Mouse (Mus musculus): ENCODE measurements around the gene Gm4553. TPM values are rescaled to one million over a fixed set of nuclear protein-coding genes. Genes with fewer than 3 reads are reported as not detected.
"Not testable (repeated sequence)": the region's sequence is repeated elsewhere in the genome, so short reads cannot be mapped to it uniquely, and the experiment has no call there.

Gene Gm4553
- polyA plus RNA-seq, 1 experiment, result not detected

GRCm38 (mm10) chr7:142134206-142134995, 31.1 kb downstream of the Gm4553 start:
- Histone ChIP-seq H3K36me3 (ENCODE audit: control insufficient read depth, insufficient read depth, low read length) (no peaks in the 10 kb centered on the region), H3K27me3 (ENCODE audit: control insufficient read depth, insufficient read depth, low read length) (no peaks in the 10 kb centered on the region), H3K4me1 (ENCODE audit: control insufficient read depth, insufficient read depth, insufficient read length, low read length) (no peaks in the 10 kb centered on the region), H3K4me3 (ENCODE audit: low read depth, low read length) (no peak overlapping the region), H3K27ac (ENCODE audit: insufficient read depth, low read depth, low read length) (no peak overlapping the region)
- WGBS, result 38% methylated on average over 4 of the region's 4 CpGs
- peak; percentile 28; the same call in 1 of the 2 replicates for TF ChIP-seq CTCF (IDR thresholded peaks at IDR 0.05; ENCODE audit: extremely low read depth, insufficient read length, insufficient replicate concordance, low read depth, low read length)
- no peak for TF ChIP-seq POLR2A (IDR thresholded peaks at IDR 0.05; ENCODE audit: low read depth, low read length)

- H3K4me1 ChIP-seq (ENCODE audit: control insufficient read depth, insufficient read depth, insufficient read length, low read length), result no peaks in the 10 kb centered on the region
- no peak for TF ChIP-seq CTCF (IDR thresholded peaks at IDR 0.05; ENCODE audit: extremely low read depth, insufficient read length, insufficient replicate concordance, low read depth, low read length)
- no peak for TF ChIP-seq POLR2A (IDR thresholded peaks at IDR 0.05; ENCODE audit: low read depth, low read length)
- no peak overlapping the region for H3K4me3 ChIP-seq (ENCODE audit: low read depth, low read length)
- WGBS, result 57% methylated on average over 4 of the region's 4 CpGs
- H3K27me3 ChIP-seq (ENCODE audit: control insufficient read depth, insufficient read depth, low read length), result no peaks in the 10 kb centered on the region
- H3K36me3 ChIP-seq (ENCODE audit: control insufficient read depth, insufficient read depth, low read length), result no peaks in the 10 kb centered on the region
- H3K27ac ChIP-seq (ENCODE audit: insufficient read depth, low read depth, low read length), result no peak overlapping the region
Measured at GRCm38 (mm10) chr7:142128843-142129242, 36.7 kb downstream of the Gm4553 start.

- H3K27ac ChIP-seq (ENCODE audit: insufficient read depth, low read depth, low read length); H3K4me1 ChIP-seq (ENCODE audit: control insufficient read depth, insufficient read depth, insufficient read length, low read length); H3K27me3 ChIP-seq (ENCODE audit: control insufficient read depth, insufficient read depth, low read length); H3K4me3 ChIP-seq (ENCODE audit: low read depth, low read length); H3K36me3 ChIP-seq (ENCODE audit: control insufficient read depth, insufficient read depth, low read length): not testable (repeated sequence)
- WGBS, result 52% methylated on average over 1 of the region's 1 CpGs
Measured at GRCm38 (mm10) chr7:142120629-142121028, 44.9 kb downstream of the Gm4553 start, which contains the start of gene Gm45618. Gene Gm45618, minus strand, starts transcription at chr7:142120729.

- no peak overlapping the region for H3K27ac ChIP-seq (ENCODE audit: insufficient read depth, low read depth, low read length)
- 16% methylated on average over 5 of the region's 5 CpGs for WGBS
- peak; percentile 60; the same call in 1 of the 2 replicates for TF ChIP-seq CTCF (IDR thresholded peaks at IDR 0.05; ENCODE audit: extremely low read depth, insufficient read length, insufficient replicate concordance, low read depth, low read length)
- TF ChIP-seq POLR2A (IDR thresholded peaks at IDR 0.05; ENCODE audit: low read depth, low read length), result no peak
- no peaks in the 10 kb centered on the region for H3K27me3 ChIP-seq (ENCODE audit: control insufficient read depth, insufficient read depth, low read length)
- 0 out of 2 replicates have a peak, but pooled peaks cover 2% of the 10 kb centered on the region for H3K4me1 ChIP-seq (ENCODE audit: control insufficient read depth, insufficient read depth, insufficient read length, low read length)
- no peaks in the 10 kb centered on the region for H3K36me3 ChIP-seq (ENCODE audit: control insufficient read depth, insufficient read depth, low read length)
- H3K4me3 ChIP-seq (ENCODE audit: low read depth, low read length), result no peak overlapping the region
Measured at GRCm38 (mm10) chr7:142119632-142120031, 45.9 kb downstream of the Gm4553 start.

Other genes with a start within 250 kb of the Gm4553 start
- gene Tollip, start 247.2 kb downstream of the Gm4553 start, polyA plus RNA-seq (2012; rRNA removed), result 47.4 and 142 TPM in 2 replicates
- 0.51 and 5.3 TPM in 2 replicates for gene Brsk2, start 216.0 kb downstream of the Gm4553 start, polyA plus RNA-seq (2012; rRNA removed)
- gene Mob2, start 104.7 kb downstream of the Gm4553 start, polyA plus RNA-seq (2012; rRNA removed), result 26.1 and 31.8 TPM in 2 replicates
- 8.9 and 13.4 TPM in 2 replicates for gene Dusp8, start 69.9 kb downstream of the Gm4553 start, polyA plus RNA-seq (2012; rRNA removed)
- not detected in 2 replicates for gene Gm45618, start 45.0 kb downstream of the Gm4553 start, polyA plus RNA-seq (2012; rRNA removed)
- gene Gm39115, start 29.7 kb downstream of the Gm4553 start, polyA plus RNA-seq (2012; rRNA removed), result not detected in 2 replicates
- not detected in 2 replicates for gene Gm45337, start 21.1 kb downstream of the Gm4553 start, polyA plus RNA-seq (2012; rRNA removed)
- not detected in 2 replicates for gene Gm29735, start 8.6 kb downstream of the Gm4553 start, polyA plus RNA-seq (2012; rRNA removed)
- gene Krtap5-2, start 10.3 kb upstream of the Gm4553 start, polyA plus RNA-seq (2012; rRNA removed), result not detected in 2 replicates
- gene Gm10153, start 24.6 kb upstream of the Gm4553 start, polyA plus RNA-seq (2012; rRNA removed), result not detected in 2 replicates
- gene Krtap5-3, start 35.6 kb upstream of the Gm4553 start, polyA plus RNA-seq (2012; rRNA removed), result 0.91 TPM in 1 of 2 replicates, not detected in the other
- 0.20 TPM in 1 of 2 replicates, not detected in the other for gene Gm7579, start 46.1 kb upstream of the Gm4553 start, polyA plus RNA-seq (2012; rRNA removed)
- gene Krtap5-5, start 64.2 kb upstream of the Gm4553 start, polyA plus RNA-seq (2012; rRNA removed), result 0.65 TPM in 1 of 2 replicates, not detected in the other
- gene Gm40460, start 75.3 kb upstream of the Gm4553 start, polyA plus RNA-seq (2012; rRNA removed), result not detected in 2 replicates
- gene Gm2431, start 92.6 kb upstream of the Gm4553 start, polyA plus RNA-seq (2012; rRNA removed), result not detected in 2 replicates
- not detected in 2 replicates for gene Gm4559, start 108.6 kb upstream of the Gm4553 start, polyA plus RNA-seq (2012; rRNA removed)
- gene Krtap5-1, start 131.4 kb upstream of the Gm4553 start, polyA plus RNA-seq (2012; rRNA removed), result not detected in 2 replicates
- not detected in 2 replicates for gene Krtap5-4, start 137.8 kb upstream of the Gm4553 start, polyA plus RNA-seq (2012; rRNA removed)
- gene Ifitm10, start 208.0 kb upstream of the Gm4553 start, polyA plus RNA-seq (2012; rRNA removed), result 1.5 and 3.2 TPM in 2 replicates
- gene Gm49369, start 216.9 kb upstream of the Gm4553 start, polyA plus RNA-seq (2012; rRNA removed), result 0.42 TPM in 1 of 2 replicates, not detected in the other
- 174 and 253 TPM in 2 replicates for gene Ctsd, start 222.3 kb upstream of the Gm4553 start, polyA plus RNA-seq (2012; rRNA removed)